Mouse (Mus musculus) T-cell, adult 66 days (primary cell): ENCODE measurements around the gene Sat1. TPM values are rescaled to one million over a fixed set of nuclear protein-coding genes. Genes with fewer than 3 reads are reported as not detected.

ENCODE experiments used
- total RNA-seq, 2 experiments: library from RNA; stranded (reverse); gene quantifications; 3 replicates in 1 of 2; 4 replicates in 1 of 2; pipeline ENCODE4 v1.2.4; 2023

The Sat1 gene
- 100 to 1,000 TPM; 177 to 184 TPM for total RNA-seq

GRCm38 (mm10) chrX:155216271-155216670 lies at the start of gene Sat1:
TSS of gene Sat1 (minus strand) at chrX:155216449.

DNA sequence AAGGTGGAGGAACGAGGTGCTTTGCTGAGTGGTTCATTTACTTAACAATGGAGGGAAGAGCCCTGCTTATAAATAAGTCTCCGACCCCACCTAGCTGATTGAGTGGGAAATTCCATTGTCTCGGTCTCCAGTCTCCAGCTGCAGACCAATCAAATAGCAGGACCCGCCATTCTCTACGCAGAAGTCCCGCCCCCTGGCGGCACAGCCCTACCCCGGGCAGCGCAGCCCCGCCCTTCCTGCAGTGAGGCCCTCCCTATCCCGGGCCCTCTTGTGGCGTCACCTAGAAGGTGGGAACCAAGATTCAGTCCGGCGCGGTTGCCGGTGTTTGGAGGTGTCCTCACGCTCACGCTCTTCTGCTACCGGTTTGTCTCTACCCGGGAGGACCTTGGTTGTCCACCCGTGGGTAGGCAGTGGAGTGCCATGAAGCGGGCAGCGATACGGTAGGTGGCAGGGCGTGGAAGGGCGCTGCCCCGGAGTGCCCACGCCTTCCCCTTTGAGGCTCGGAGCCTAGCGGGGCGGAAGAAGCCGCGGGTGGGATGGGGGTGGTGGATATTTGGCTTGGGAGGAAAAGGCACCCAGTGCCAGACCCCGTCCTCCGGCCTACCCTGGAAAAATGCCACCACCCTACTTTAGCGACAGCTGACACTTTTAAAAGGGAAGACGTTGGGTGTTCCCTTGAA lies 46.1 kb upstream of the Sat1 start, which contains the start of gene Acot9:
Gene Acot9 (plus strand): TSS at position 209 of the 680 bp plus-strand sequence.

Other genes starting within 250 kb of the Sat1 start
- not detected for gene Magea8, start 220.6 kb downstream of the Sat1 start, total RNA-seq
- not detected for gene Magea5, start 153.3 kb downstream of the Sat1 start, total RNA-seq
- gene Magea1, start 126.7 kb downstream of the Sat1 start, total RNA-seq: not detected
- not detected for gene Magea2, start 122.8 kb downstream of the Sat1 start, total RNA-seq
- not detected for gene Cldn34b2, start 88.0 kb downstream of the Sat1 start, total RNA-seq
- gene Acot9, start 46.0 kb upstream of the Sat1 start, total RNA-seq: 10 to 100 TPM; 30.2 to 39.4 TPM
- 10 to 100 TPM in 1 of 2 experiments, 1 to 10 TPM in 1; 9.1 to 13.6 TPM for gene Prdx4, start 124.3 kb upstream of the Sat1 start, total RNA-seq